Mouse (Mus musculus) neural tube, embryonic 15.5 days (tissue): ENCODE results near the gene Plekhg5. TPM values are rescaled to one million over a fixed set of nuclear protein-coding genes. Genes with fewer than 3 reads are reported as not detected.

Experiments used
- ATAC-seq: fragments of 200-750 bp; cut with Nextera tagmentation; 2 replicates; pipeline ENCODE4 v1.8.0; 2017; ENCODE audit warnings: mild to moderate bottlenecking, moderate TSS enrichment, moderate library complexity; ENCODE audit not compliant: low FRiP score
- H3K27ac ChIP-seq: fragments of 300-500 bp; sonication (generic); replicated peaks from 2 replicates; pipeline ENCODE4 v1.5.1; 2015; ENCODE audit warnings: mild to moderate bottlenecking, inconsistent platforms
- H3K27me3 ChIP-seq: fragments of 300-500 bp; sonication (generic); replicated peaks from 2 replicates; pipeline ENCODE4 v1.6.1; 2015; ENCODE audit warnings: inconsistent platforms
- H3K36me3 ChIP-seq: fragments of 300-500 bp; sonication (generic); 2 replicates; pipeline ENCODE4 v1.6.1; 2015; ENCODE audit warnings: inconsistent platforms
- H3K4me1 ChIP-seq: fragments of 300-500 bp; sonication (generic); 2 replicates; pipeline ENCODE4 v1.6.1; 2015; ENCODE audit warnings: inconsistent platforms
- H3K4me2 ChIP-seq: fragments of 300-500 bp; sonication (generic); 2 replicates; pipeline ENCODE4 v1.6.1; 2015; ENCODE audit warnings: inconsistent platforms, mild to moderate bottlenecking, moderate library complexity
- H3K4me3 ChIP-seq: fragments of 300-500 bp; sonication (generic); replicated peaks from 2 replicates; pipeline ENCODE4 v1.5.1; 2015; ENCODE audit warnings: mild to moderate bottlenecking, inconsistent platforms
- H3K9ac ChIP-seq: fragments of 300-500 bp; sonication (generic); replicated peaks from 2 replicates; pipeline ENCODE4 v1.6.1; 2015; ENCODE audit warnings: mild to moderate bottlenecking, inconsistent platforms
- H3K9me3 ChIP-seq: fragments of 300-500 bp; sonication (generic); replicated peaks from 2 replicates; pipeline ENCODE4 v1.6.1; 2016; ENCODE audit warnings: inconsistent platforms
- WGBS: fragments of 180-500 bp; shearing (Covaris S2); methylation state at CpG from one replicate; pipeline ENCODE4 v1.1.7; 2015; ENCODE audit warnings: mixed read lengths; 5-methylcytosine and 5-hydroxymethylcytosine counted together
- polyA plus RNA-seq: library from polyadenylated mRNA; unstranded; fragments of >200 nt; fragmentation: Nextera tagmentation; extraction: Ambion mirVana; gene quantifications from 2 replicates; pipeline ENCODE4 v1.2.1, GENCODE M21; 2015

The Plekhg5 gene
- polyA plus RNA-seq, 1 experiment from 2014 or later, result 13.6 TPM

- H3K9me3 ChIP-seq, result no peaks in the 10 kb centered on the region
- no peak overlapping the region for H3K9ac ChIP-seq
- H3K4me1 ChIP-seq, result no peaks in the 10 kb centered on the region
- H3K4me3 ChIP-seq, result no peak overlapping the region
- peaks cover 26% of the 10 kb centered on the region for H3K36me3 ChIP-seq
- 95% methylated on average over 16 of the region's 16 CpGs for WGBS
- H3K27me3 ChIP-seq, result 0 out of 2 replicates have a peak, but pooled peaks cover 4% of the 10 kb centered on the region
- H3K27ac ChIP-seq, result no peak overlapping the region
- H3K4me2 ChIP-seq, result no peak overlapping the region
- no peak for ATAC-seq
Measured at GRCm38 (mm10) chr4:152101921-152102320, 29.6 kb downstream of the Plekhg5 start.

GRCm38 (mm10) chr4:152103025-152103424, 30.7 kb downstream of the Plekhg5 start:
- H3K9me3 ChIP-seq, result no peaks in the 10 kb centered on the region
- H3K4me3 ChIP-seq, result no peak overlapping the region
- H3K9ac ChIP-seq, result no peak overlapping the region
- no peak for ATAC-seq
- peaks cover 26% of the 10 kb centered on the region for H3K36me3 ChIP-seq
- peaks cover 9% of the 10 kb centered on the region for H3K4me1 ChIP-seq
- H3K27me3 ChIP-seq, result 0 out of 2 replicates have a peak, but pooled peaks cover 4% of the 10 kb centered on the region
- no peak overlapping the region for H3K27ac ChIP-seq
- no peak overlapping the region for H3K4me2 ChIP-seq
- 42% methylated on average over 7 of the region's 7 CpGs for WGBS

GRCm38 (mm10) chr4:152106746-152107145, 34.4 kb downstream of the Plekhg5 start:
- Histone ChIP-seq H3K36me3 (peaks cover 44% of the 10 kb centered on the region), H3K9me3 (no peaks in the 10 kb centered on the region), H3K4me2 (peak overlapping the region; percentile 74; the same call in 1 of the 2 replicates), H3K27ac (no peak overlapping the region), H3K4me3 (no peak overlapping the region), H3K9ac (no peak overlapping the region), H3K4me1 (peaks cover 20% of the 10 kb centered on the region), H3K27me3 (0 out of 2 replicates have a peak, but pooled peaks cover 4% of the 10 kb centered on the region)
- 63% methylated on average over 9 of the region's 9 CpGs for WGBS
- ATAC-seq, result no peak

GRCm38 (mm10) chr4:152107493-152107892, 35.2 kb downstream of the Plekhg5 start:
- Histone ChIP-seq H3K4me3 (peak overlapping the region; percentile 38), H3K36me3 (peaks cover 47% of the 10 kb centered on the region), H3K9ac (peak overlapping the region; percentile 23; the same call in 1 of the 2 replicates), H3K4me1 (peaks cover 20% of the 10 kb centered on the region), H3K9me3 (no peaks in the 10 kb centered on the region), H3K27ac (peak overlapping the region; percentile 79), H3K4me2 (peak overlapping the region; percentile 74), H3K27me3 (0 out of 2 replicates have a peak, but pooled peaks cover 4% of the 10 kb centered on the region)
- WGBS, result 6% methylated on average over 24 of the region's 24 CpGs
- ATAC-seq, result peak; percentile 60

- WGBS, result 6% methylated on average over 30 of the region's 30 CpGs
- H3K36me3 ChIP-seq, result peaks cover 42% of the 10 kb centered on the region
- peak; percentile 90 for ATAC-seq
- 0 out of 2 replicates have a peak, but pooled peaks cover 4% of the 10 kb centered on the region for H3K27me3 ChIP-seq
- peaks cover 20% of the 10 kb centered on the region for H3K4me1 ChIP-seq
- H3K27ac ChIP-seq, result peak overlapping the region; percentile 79
- peak overlapping the region; percentile 38 for H3K4me3 ChIP-seq
- no peaks in the 10 kb centered on the region for H3K9me3 ChIP-seq
- peak overlapping the region; percentile 74 for H3K4me2 ChIP-seq
- H3K9ac ChIP-seq, result peak overlapping the region; percentile 30; the same call in 1 of the 2 replicates
Measured at GRCm38 (mm10) chr4:152107971-152108509, 35.7 kb downstream of the Plekhg5 start.

GRCm38 (mm10) chr4:152108673-152109072, 36.4 kb downstream of the Plekhg5 start:
- peaks cover 20% of the 10 kb centered on the region for H3K4me1 ChIP-seq
- peaks cover 4% of the 10 kb centered on the region; the same call in 1 of the 2 replicates for H3K27me3 ChIP-seq
- H3K27ac ChIP-seq, result peak overlapping the region; percentile 79
- peak overlapping the region; percentile 74 for H3K4me2 ChIP-seq
- H3K36me3 ChIP-seq, result peaks cover 36% of the 10 kb centered on the region
- peak overlapping the region; percentile 38 for H3K4me3 ChIP-seq
- no peak for ATAC-seq
- no peaks in the 10 kb centered on the region for H3K9me3 ChIP-seq
- 72% methylated on average over 5 of the region's 5 CpGs for WGBS
- 0 out of 2 replicates have a peak overlapping the region, but pooled peaks have one; percentile 30 for H3K9ac ChIP-seq

GRCm38 (mm10) chr4:152109509-152109908, 37.2 kb downstream of the Plekhg5 start:
- Histone ChIP-seq H3K27me3 (peaks cover 13% of the 10 kb centered on the region), H3K4me2 (no peak overlapping the region), H3K9ac (no peak overlapping the region), H3K27ac (no peak overlapping the region), H3K4me3 (no peak overlapping the region), H3K36me3 (peaks cover 34% of the 10 kb centered on the region), H3K4me1 (peaks cover 20% of the 10 kb centered on the region), H3K9me3 (no peaks in the 10 kb centered on the region)
- WGBS, result 86% methylated on average over 3 of the region's 3 CpGs
- ATAC-seq, result no peak

GRCm38 (mm10) chr4:152110689-152111088, 38.4 kb downstream of the Plekhg5 start:
- Histone ChIP-seq H3K9ac (no peak overlapping the region), H3K27me3 (peaks cover 24% of the 10 kb centered on the region), H3K9me3 (no peaks in the 10 kb centered on the region), H3K4me3 (no peak overlapping the region), H3K27ac (no peak overlapping the region), H3K4me1 (peaks cover 22% of the 10 kb centered on the region), H3K4me2 (no peak overlapping the region), H3K36me3 (peaks cover 34% of the 10 kb centered on the region)
- WGBS, result 89% methylated on average over 4 of the region's 4 CpGs
- ATAC-seq, result no peak

- Histone ChIP-seq H3K9me3 (no peaks in the 10 kb centered on the region), H3K36me3 (peaks cover 29% of the 10 kb centered on the region), H3K9ac (no peak overlapping the region), H3K4me1 (peaks cover 29% of the 10 kb centered on the region), H3K4me3 (no peak overlapping the region), H3K4me2 (no peak overlapping the region), H3K27ac (no peak overlapping the region), H3K27me3 (peaks cover 37% of the 10 kb centered on the region)
- ATAC-seq, result no peak
- 87% methylated on average over 9 of the region's 9 CpGs for WGBS
Measured at GRCm38 (mm10) chr4:152112329-152112728, 40.0 kb downstream of the Plekhg5 start.

GRCm38 (mm10) chr4:152114080-152114479, 41.8 kb downstream of the Plekhg5 start:
- no peaks in the 10 kb centered on the region for H3K9me3 ChIP-seq
- WGBS, result 51% methylated on average over 16 of the region's 16 CpGs

GRCm38 (mm10) chr4:152115921-152116612, 43.8 kb downstream of the Plekhg5 start, which contains the start of gene Tnfrsf25:
TSS of gene Tnfrsf25 (plus strand) at chr4:152115934.
- no peak for ATAC-seq
- H3K9ac ChIP-seq, result no peak within 1 kb of the TSS
- H3K4me1 ChIP-seq, result peaks cover 29% of the 10 kb centered on the region
- H3K27me3 ChIP-seq, result peaks cover 74% of the 10 kb centered on the region
- H3K27ac ChIP-seq, result no peak within 1 kb of the TSS
- H3K4me2 ChIP-seq, result peak within 1 kb of the TSS; percentile 29
- H3K36me3 ChIP-seq, result peaks cover 17% of the 10 kb centered on the region
- no peak within 1 kb of the TSS for H3K4me3 ChIP-seq
- 4% methylated on average over 30 of the region's 30 CpGs for WGBS
- no peaks in the 10 kb centered on the region for H3K9me3 ChIP-seq

More at GRCm38 (mm10) chr4:152114080-152114479, 41.8 kb downstream of the Plekhg5 start:
- H3K27ac ChIP-seq, result no peak overlapping the region
- peaks cover 55% of the 10 kb centered on the region for H3K27me3 ChIP-seq
- no peak overlapping the region for H3K4me2 ChIP-seq
- peaks cover 29% of the 10 kb centered on the region for H3K36me3 ChIP-seq
- peaks cover 12% of the 10 kb centered on the region for H3K4me1 ChIP-seq
- no peak overlapping the region for H3K9ac ChIP-seq
- H3K4me3 ChIP-seq, result no peak overlapping the region
- no peak for ATAC-seq

GRCm38 (mm10) chr4:152117538-152117937, 45.2 kb downstream of the Plekhg5 start:
- H3K4me1 ChIP-seq, result peaks cover 33% of the 10 kb centered on the region
- H3K9me3 ChIP-seq, result no peaks in the 10 kb centered on the region
- no peak for ATAC-seq
- H3K4me2 ChIP-seq, result no peak overlapping the region
- H3K27me3 ChIP-seq, result peaks cover 89% of the 10 kb centered on the region
- no peak overlapping the region for H3K27ac ChIP-seq
- H3K36me3 ChIP-seq, result peaks cover 5% of the 10 kb centered on the region
- 68% methylated on average over 9 of the region's 9 CpGs for WGBS
- H3K9ac ChIP-seq, result no peak overlapping the region
- H3K4me3 ChIP-seq, result no peak overlapping the region
